Mouse (Mus musculus): ENCODE measurements around the gene Depp1. TPM values are rescaled to one million over a fixed set of nuclear protein-coding genes. Genes with fewer than 3 reads are reported as not detected.

Gene Depp1
- polyA plus RNA-seq, 1 experiment from 2014 or later = 7.1 TPM

GRCm38 (mm10) chr6:116642942-116643341, 7.5 kb upstream of the Depp1 start:
- Histone ChIP-seq H3K4me1 (ENCODE audit: control insufficient read depth, insufficient read depth, low read length) (no peaks in the 10 kb centered on the region), H3K27ac (ENCODE audit: low read depth, low read length) (no peak overlapping the region), H3K27me3 (replicated peaks; ENCODE audit: control insufficient read depth, insufficient read depth, low read length) (no peaks in the 10 kb centered on the region), H3K36me3 (ENCODE audit: control insufficient read depth, insufficient read depth, low read length) (0 out of 2 replicates have a peak, but pooled peaks cover 7% of the 10 kb centered on the region), H3K4me3 (ENCODE audit: low read depth, low read length) (no peak overlapping the region), H3K9ac (ENCODE audit: low read length) (no peak overlapping the region), H3K9me3 (replicated peaks; ENCODE audit: control insufficient read depth, low read length) (no peaks in the 10 kb centered on the region), H3K4me2 (ENCODE audit: low read length) (no peak overlapping the region)
- 90% methylated on average over 11 of the region's 11 CpGs for WGBS
- DNase-seq (ENCODE audit: low spot score) (no peak), ATAC-seq (no peak)

GRCm38 (mm10) chr6:116643881-116644280, 6.5 kb upstream of the Depp1 start:
- H3K27me3 ChIP-seq (replicated peaks; ENCODE audit: control insufficient read depth, insufficient read depth, low read length) = no peaks in the 10 kb centered on the region
- H3K4me3 ChIP-seq (ENCODE audit: low read depth, low read length) = no peak overlapping the region
- 0 out of 2 replicates have a peak, but pooled peaks cover 7% of the 10 kb centered on the region for H3K36me3 ChIP-seq (ENCODE audit: control insufficient read depth, insufficient read depth, low read length)
- DNase-seq (ENCODE audit: low spot score) (no peak), ATAC-seq (no peak)
- H3K9me3 ChIP-seq (replicated peaks; ENCODE audit: control insufficient read depth, low read length) = no peaks in the 10 kb centered on the region
- no peak overlapping the region for H3K9ac ChIP-seq (ENCODE audit: low read length)
- H3K4me1 ChIP-seq (ENCODE audit: control insufficient read depth, insufficient read depth, low read length) = no peaks in the 10 kb centered on the region
- no peak overlapping the region for H3K27ac ChIP-seq (ENCODE audit: low read depth, low read length)
- WGBS = 72% methylated on average over 4 of the region's 4 CpGs
- H3K4me2 ChIP-seq (ENCODE audit: low read length) = no peak overlapping the region

GRCm38 (mm10) chr6:116644335-116644734, 6.1 kb upstream of the Depp1 start:
- Histone ChIP-seq H3K4me3 (ENCODE audit: low read depth, low read length) (no peak overlapping the region), H3K36me3 (ENCODE audit: control insufficient read depth, insufficient read depth, low read length) (0 out of 2 replicates have a peak, but pooled peaks cover 7% of the 10 kb centered on the region), H3K9me3 (replicated peaks; ENCODE audit: control insufficient read depth, low read length) (no peaks in the 10 kb centered on the region), H3K4me1 (ENCODE audit: control insufficient read depth, insufficient read depth, low read length) (no peaks in the 10 kb centered on the region), H3K27ac (ENCODE audit: low read depth, low read length) (no peak overlapping the region), H3K4me2 (ENCODE audit: low read length) (no peak overlapping the region), H3K9ac (ENCODE audit: low read length) (no peak overlapping the region), H3K27me3 (replicated peaks; ENCODE audit: control insufficient read depth, insufficient read depth, low read length) (no peaks in the 10 kb centered on the region)
- ATAC-seq (no peak), DNase-seq (ENCODE audit: low spot score) (no peak)
- 72% methylated on average over 3 of the region's 3 CpGs for WGBS

- Histone ChIP-seq H3K4me3 (ENCODE audit: low read depth, low read length) (no peak overlapping the region), H3K9ac (ENCODE audit: low read length) (no peak overlapping the region), H3K27me3 (replicated peaks; ENCODE audit: control insufficient read depth, insufficient read depth, low read length) (no peaks in the 10 kb centered on the region), H3K36me3 (ENCODE audit: control insufficient read depth, insufficient read depth, low read length) (0 out of 2 replicates have a peak, but pooled peaks cover 7% of the 10 kb centered on the region), H3K4me1 (ENCODE audit: control insufficient read depth, insufficient read depth, low read length) (no peaks in the 10 kb centered on the region), H3K9me3 (replicated peaks; ENCODE audit: control insufficient read depth, low read length) (no peaks in the 10 kb centered on the region), H3K4me2 (ENCODE audit: low read length) (no peak overlapping the region), H3K27ac (ENCODE audit: low read depth, low read length) (no peak overlapping the region)
- no peak for DNase-seq (ENCODE audit: low spot score)
- 87% methylated on average over 12 of the region's 12 CpGs for WGBS
- no peak for ATAC-seq
Measured at GRCm38 (mm10) chr6:116647763-116648162, 2.6 kb upstream of the Depp1 start.

GRCm38 (mm10) chr6:116649811-116650210, 598 bp upstream of the Depp1 start:
- H3K9me3 ChIP-seq (replicated peaks; ENCODE audit: control insufficient read depth, low read length) = no peaks in the 10 kb centered on the region
- H3K4me2 ChIP-seq (ENCODE audit: low read length) = no peak overlapping the region
- H3K27ac ChIP-seq (ENCODE audit: low read depth, low read length) = no peak overlapping the region
- H3K36me3 ChIP-seq (ENCODE audit: control insufficient read depth, insufficient read depth, low read length) = 0 out of 2 replicates have a peak, but pooled peaks cover 6% of the 10 kb centered on the region
- WGBS = 89% methylated on average over 7 of the region's 7 CpGs
- ATAC-seq = no peak
- no peak overlapping the region for H3K4me3 ChIP-seq (ENCODE audit: low read depth, low read length)
- no peaks in the 10 kb centered on the region for H3K27me3 ChIP-seq (replicated peaks; ENCODE audit: control insufficient read depth, insufficient read depth, low read length)
- no peaks in the 10 kb centered on the region for H3K4me1 ChIP-seq (ENCODE audit: control insufficient read depth, insufficient read depth, low read length)
- DNase-seq (ENCODE audit: low spot score) = no peak
- H3K9ac ChIP-seq (ENCODE audit: low read length) = no peak overlapping the region

- WGBS = 82% methylated on average over 20 of the region's 20 CpGs
- H3K9ac ChIP-seq (ENCODE audit: low read length) = no peak overlapping the region
- no peak overlapping the region for H3K27ac ChIP-seq (ENCODE audit: low read depth, low read length)
Measured at GRCm38 (mm10) chr6:116651437-116652118, 1.2 kb downstream of the Depp1 start.

GRCm38 (mm10) chr6:116653191-116653590, 2.8 kb downstream of the Depp1 start:
- no peak overlapping the region for H3K27ac ChIP-seq (ENCODE audit: low read depth, low read length)
- DNase-seq (ENCODE audit: low spot score) (no peak), ATAC-seq (no peak)
- H3K4me1 ChIP-seq (ENCODE audit: control insufficient read depth, insufficient read depth, low read length) = no peaks in the 10 kb centered on the region
- no peaks in the 10 kb centered on the region for H3K9me3 ChIP-seq (replicated peaks; ENCODE audit: control insufficient read depth, low read length)
- H3K9ac ChIP-seq (ENCODE audit: low read length) = no peak overlapping the region
- 65% methylated on average over 3 of the region's 3 CpGs for WGBS
- H3K27me3 ChIP-seq (replicated peaks; ENCODE audit: control insufficient read depth, insufficient read depth, low read length) = no peaks in the 10 kb centered on the region
- no peaks in the 10 kb centered on the region for H3K36me3 ChIP-seq (ENCODE audit: control insufficient read depth, insufficient read depth, low read length)
- no peak overlapping the region for H3K4me2 ChIP-seq (ENCODE audit: low read length)
- no peak overlapping the region for H3K4me3 ChIP-seq (ENCODE audit: low read depth, low read length)

More at GRCm38 (mm10) chr6:116651437-116652118, 1.2 kb downstream of the Depp1 start:
- ATAC-seq = no peak
- no peak for DNase-seq (ENCODE audit: low spot score)
- no peaks in the 10 kb centered on the region for H3K4me1 ChIP-seq (ENCODE audit: control insufficient read depth, insufficient read depth, low read length)
- H3K9me3 ChIP-seq (replicated peaks; ENCODE audit: control insufficient read depth, low read length) = no peaks in the 10 kb centered on the region
- H3K36me3 ChIP-seq (ENCODE audit: control insufficient read depth, insufficient read depth, low read length) = no peaks in the 10 kb centered on the region
- H3K4me2 ChIP-seq (ENCODE audit: low read length) = no peak overlapping the region
- H3K4me3 ChIP-seq (ENCODE audit: low read depth, low read length) = no peak overlapping the region
- no peaks in the 10 kb centered on the region for H3K27me3 ChIP-seq (replicated peaks; ENCODE audit: control insufficient read depth, insufficient read depth, low read length)

- Histone ChIP-seq H3K27ac (ENCODE audit: low read depth, low read length) (no peak overlapping the region), H3K9me3 (replicated peaks; ENCODE audit: control insufficient read depth, low read length) (no peaks in the 10 kb centered on the region), H3K36me3 (ENCODE audit: control insufficient read depth, insufficient read depth, low read length) (no peaks in the 10 kb centered on the region), H3K4me3 (ENCODE audit: low read depth, low read length) (no peak overlapping the region), H3K4me1 (ENCODE audit: control insufficient read depth, insufficient read depth, low read length) (no peaks in the 10 kb centered on the region), H3K9ac (ENCODE audit: low read length) (no peak overlapping the region), H3K4me2 (ENCODE audit: low read length) (no peak overlapping the region), H3K27me3 (replicated peaks; ENCODE audit: control insufficient read depth, insufficient read depth, low read length) (no peaks in the 10 kb centered on the region)
- ATAC-seq (peak; percentile 81), DNase-seq (ENCODE audit: low spot score) (peak; percentile 88)
- WGBS = 63% methylated on average over 9 of the region's 9 CpGs
Measured at GRCm38 (mm10) chr6:116653684-116654454, 3.5 kb downstream of the Depp1 start.

GRCm38 (mm10) chr6:116663364-116663763, 13.0 kb downstream of the Depp1 start:
- DNase-seq (ENCODE audit: low spot score) (no peak), ATAC-seq (no peak)
- peaks cover 11% of the 10 kb centered on the region for H3K4me1 ChIP-seq (ENCODE audit: control insufficient read depth, insufficient read depth, low read length)
- H3K4me2 ChIP-seq (ENCODE audit: low read length) = no peak overlapping the region
- no peak overlapping the region for H3K9ac ChIP-seq (ENCODE audit: low read length)
- H3K9me3 ChIP-seq (replicated peaks; ENCODE audit: control insufficient read depth, low read length) = no peaks in the 10 kb centered on the region
- no peak overlapping the region for H3K27ac ChIP-seq (ENCODE audit: low read depth, low read length)
- 85% methylated on average over 2 of the region's 2 CpGs for WGBS
- H3K27me3 ChIP-seq (replicated peaks; ENCODE audit: control insufficient read depth, insufficient read depth, low read length) = no peaks in the 10 kb centered on the region
- H3K36me3 ChIP-seq (ENCODE audit: control insufficient read depth, insufficient read depth, low read length) = no peaks in the 10 kb centered on the region
- no peak overlapping the region for H3K4me3 ChIP-seq (ENCODE audit: low read depth, low read length)
